Mouse (Mus musculus): ENCODE results near the gene Mthfs. TPM values are rescaled to one million over a fixed set of nuclear protein-coding genes. Genes with fewer than 3 reads are reported as not detected.
A peak's percentile ranks its signal among the peaks of the same experiment; 100 is the strongest.
"Not testable (repeated sequence)": the region's sequence is repeated elsewhere in the genome, so short reads cannot be mapped to it uniquely, and the experiment has no call there.

The Mthfs gene
- polyA plus RNA-seq (2017; shearing (Covaris generic)), result 100 to 1,000 TPM in 1 of 3 experiments, 10 to 100 TPM in 2; 85.3 to 110 (median 93.7) TPM

GRCm38 (mm10) chr9:89210353-89211064 lies at the start of gene Mthfs:
Mthfs (plus strand) TSS chr9:89210676.
- peak; percentile 36 for ATAC-seq

- ATAC-seq, result not testable (repeated sequence)
These were observed 37.9 kb upstream of the Mthfs start for GRCm38 (mm10) chr9:89172539-89172938.

- ATAC-seq, result peak; percentile 83
These were observed 31.6 kb upstream of the Mthfs start for GRCm38 (mm10) chr9:89178833-89179232.

- peak; percentile 41 for ATAC-seq
These were observed 31.0 kb upstream of the Mthfs start for GRCm38 (mm10) chr9:89179469-89179868.

- ATAC-seq, result not testable (repeated sequence)
These were observed 23.5 kb upstream of the Mthfs start for GRCm38 (mm10) chr9:89187006-89187405.

- not testable (repeated sequence) for ATAC-seq
These were observed 15.0 kb upstream of the Mthfs start for GRCm38 (mm10) chr9:89195483-89195882.

- not testable (repeated sequence) for ATAC-seq
These were observed 13.0 kb upstream of the Mthfs start for GRCm38 (mm10) chr9:89197509-89197908.

GRCm38 (mm10) chr9:89198349-89198748 lies 12.1 kb upstream of the Mthfs start:
- peak; percentile 18 for ATAC-seq

- peak; percentile 80 for ATAC-seq
These were observed 11.5 kb upstream of the Mthfs start, which contains the start of the genes Bcl2a1b and Gm29094 for GRCm38 (mm10) chr9:89198969-89199416. Bcl2a1b (plus strand) TSS chr9:89199209. Gm29094 (plus strand) TSS chr9:89199379.

GRCm38 (mm10) chr9:89202256-89202655 lies 8.2 kb upstream of the Mthfs start:
- peak; percentile 10 for ATAC-seq

- ATAC-seq, result peak; percentile 49
These were observed 1.5 kb upstream of the Mthfs start for GRCm38 (mm10) chr9:89208939-89209338.

- ATAC-seq, result peak; percentile 69
These were observed 786 bp downstream of the Mthfs start for GRCm38 (mm10) chr9:89211065-89211858.

- peak; percentile 64 for ATAC-seq
These were observed 2.0 kb downstream of the Mthfs start for GRCm38 (mm10) chr9:89212428-89212827.

GRCm38 (mm10) chr9:89218174-89218573 lies 7.7 kb downstream of the Mthfs start:
- not testable (repeated sequence) for ATAC-seq

GRCm38 (mm10) chr9:89219668-89220067 lies 9.2 kb downstream of the Mthfs start:
- not testable (repeated sequence) for ATAC-seq

GRCm38 (mm10) chr9:89220704-89221287 lies 10.3 kb downstream of the Mthfs start:
- peak; percentile 79 for ATAC-seq

- ATAC-seq, result no peak
These were observed 15.6 kb downstream of the Mthfs start for GRCm38 (mm10) chr9:89226071-89226470.

GRCm38 (mm10) chr9:89228122-89228521 lies 17.6 kb downstream of the Mthfs start:
- ATAC-seq, result no peak

- peak; percentile 69 for ATAC-seq
These were observed 20.5 kb downstream of the Mthfs start for GRCm38 (mm10) chr9:89230897-89231497.

GRCm38 (mm10) chr9:89237131-89237530 lies 26.7 kb downstream of the Mthfs start:
- not testable (repeated sequence) for ATAC-seq

GRCm38 (mm10) chr9:89238976-89239505 lies 28.6 kb downstream of the Mthfs start:
- peak; percentile 89 for ATAC-seq

GRCm38 (mm10) chr9:89240516-89241019 lies 30.1 kb downstream of the Mthfs start:
- ATAC-seq, result not testable (repeated sequence)
